Mouse (Mus musculus): ENCODE results near the gene Lrrc31. TPM values are rescaled to one million over a fixed set of nuclear protein-coding genes. Genes with fewer than 3 reads are reported as not detected.
A peak's percentile ranks its signal among the peaks of the same experiment; 100 is the strongest.

Gene Lrrc31
- polyA plus RNA-seq, 1 experiment from 2014 or later, result not detected

DNA sequence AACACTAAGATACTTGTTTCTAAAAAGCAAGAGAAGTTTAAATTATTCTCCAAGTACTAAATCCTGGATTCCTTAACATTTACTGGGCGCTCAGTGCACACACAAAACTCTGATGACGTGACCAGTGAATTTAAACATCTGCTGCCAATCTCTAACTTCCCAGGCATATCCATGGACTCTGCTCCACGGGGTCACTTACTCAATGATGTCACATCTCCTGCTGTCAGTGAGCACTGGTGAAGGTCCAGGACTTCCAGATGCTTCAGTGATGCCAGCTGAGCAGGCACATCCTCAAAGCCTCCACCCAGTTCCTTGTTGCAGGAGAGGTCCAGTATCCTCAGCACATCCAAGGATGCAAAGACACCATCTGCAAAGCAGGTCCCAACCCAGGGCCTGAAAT, 12.4 kb downstream of the Lrrc31 start:
- Histone ChIP-seq H3K27me3 (replicated peaks) (no peaks in the 10 kb centered on the region), H3K4me2 (no peak overlapping the region), H3K9me3 (replicated peaks) (no peaks in the 10 kb centered on the region), H3K4me1 (no peaks in the 10 kb centered on the region), H3K4me3 (replicated peaks) (no peak overlapping the region), H3K36me3 (no peaks in the 10 kb centered on the region), H3K9ac (replicated peaks) (no peak overlapping the region), H3K27ac (replicated peaks) (no peak overlapping the region)
- ATAC-seq (ENCODE audit: low FRiP score), result no peak
- WGBS, result 87% methylated on average over 3 of the region's 3 CpGs

DNA sequence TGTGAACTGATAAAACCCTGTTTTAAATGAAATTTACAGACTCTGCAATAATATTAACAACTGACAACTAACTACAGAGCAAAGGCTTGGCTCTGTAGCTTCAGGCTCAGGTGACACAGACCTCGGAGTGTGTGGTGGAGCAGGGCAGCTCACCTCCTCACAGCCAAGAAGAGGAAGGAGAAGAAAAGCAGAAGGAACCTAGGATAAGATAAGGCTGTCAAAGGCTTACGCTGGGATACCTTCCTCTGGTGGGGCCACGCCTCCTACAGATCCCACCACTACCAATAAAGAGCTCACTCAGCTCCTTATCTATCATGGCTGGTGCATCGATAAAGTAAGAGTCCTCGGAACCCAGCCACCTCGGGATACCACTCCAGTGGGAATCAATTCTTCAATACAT, 16.5 kb downstream of the Lrrc31 start:
- Histone ChIP-seq H3K36me3 (no peaks in the 10 kb centered on the region), H3K9ac (replicated peaks) (no peak overlapping the region), H3K4me1 (no peaks in the 10 kb centered on the region), H3K9me3 (replicated peaks) (no peaks in the 10 kb centered on the region), H3K4me3 (replicated peaks) (no peak overlapping the region), H3K27ac (replicated peaks) (no peak overlapping the region), H3K27me3 (replicated peaks) (no peaks in the 10 kb centered on the region), H3K4me2 (no peak overlapping the region)
- 88% methylated on average over 6 of the region's 6 CpGs for WGBS
- no peak for ATAC-seq (ENCODE audit: low FRiP score)

DNA sequence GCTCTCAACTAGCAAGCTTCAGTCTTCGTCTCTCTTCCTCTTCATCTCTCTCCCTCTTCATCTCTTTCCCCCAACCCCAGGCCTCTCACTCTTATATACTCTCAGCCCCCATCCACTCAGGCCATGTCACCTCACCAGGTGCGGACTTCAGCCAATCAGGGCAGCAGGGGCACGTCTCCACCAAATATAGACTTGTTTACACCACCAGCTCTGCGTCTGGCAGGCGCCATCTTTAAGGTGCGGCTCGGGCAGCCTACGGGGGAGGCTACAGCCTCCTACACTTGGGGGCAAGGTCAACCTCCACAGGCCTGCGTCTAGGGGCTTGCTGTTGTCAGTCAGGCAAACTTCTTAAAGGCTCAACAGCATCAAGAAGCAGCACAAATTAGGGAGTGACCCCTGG, 41.2 kb downstream of the Lrrc31 start:
- ATAC-seq (ENCODE audit: low FRiP score), result no peak
- no peaks in the 10 kb centered on the region for H3K9me3 ChIP-seq (replicated peaks)
- H3K4me1 ChIP-seq, result no peaks in the 10 kb centered on the region
- H3K27me3 ChIP-seq (replicated peaks), result no peaks in the 10 kb centered on the region
- H3K4me2 ChIP-seq, result no peak overlapping the region
- no peaks in the 10 kb centered on the region for H3K36me3 ChIP-seq
- H3K9ac ChIP-seq (replicated peaks), result no peak overlapping the region
- 89% methylated on average over 9 of the region's 9 CpGs for WGBS
- H3K27ac ChIP-seq (replicated peaks), result no peak overlapping the region
- no peak overlapping the region for H3K4me3 ChIP-seq (replicated peaks)

DNA sequence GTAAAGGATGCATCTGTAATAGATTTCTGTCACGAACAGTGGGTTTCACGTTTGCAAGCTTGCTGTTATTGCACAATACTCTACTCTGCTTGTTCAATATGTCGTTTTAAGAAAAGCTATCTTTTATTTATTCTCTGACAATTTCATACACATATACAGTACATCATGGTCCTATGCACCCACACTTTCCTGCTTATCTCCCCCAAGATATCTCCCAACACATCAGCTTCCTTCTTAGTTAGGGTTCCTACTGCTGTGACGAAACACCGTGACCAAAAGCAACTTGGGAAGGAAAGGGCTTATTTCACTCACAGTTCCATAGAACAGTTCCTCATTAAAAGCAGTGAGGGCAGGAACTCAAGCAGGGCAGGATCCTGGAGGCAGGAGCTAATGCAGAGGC, 43.7 kb downstream of the Lrrc31 start:
- H3K4me3 ChIP-seq (replicated peaks), result no peak overlapping the region
- H3K9me3 ChIP-seq (replicated peaks), result no peaks in the 10 kb centered on the region
- ATAC-seq (ENCODE audit: low FRiP score), result no peak
- no peak overlapping the region for H3K4me2 ChIP-seq
- H3K9ac ChIP-seq (replicated peaks), result no peak overlapping the region
- no peak overlapping the region for H3K27ac ChIP-seq (replicated peaks)
- no peaks in the 10 kb centered on the region for H3K36me3 ChIP-seq
- 84% methylated on average over 5 of the region's 5 CpGs for WGBS
- 0 out of 2 replicates have a peak, but pooled peaks cover under 1% of the 10 kb centered on the region for H3K4me1 ChIP-seq
- H3K27me3 ChIP-seq (replicated peaks), result 0 out of 2 replicates have a peak, but pooled peaks cover 5% of the 10 kb centered on the region

DNA sequence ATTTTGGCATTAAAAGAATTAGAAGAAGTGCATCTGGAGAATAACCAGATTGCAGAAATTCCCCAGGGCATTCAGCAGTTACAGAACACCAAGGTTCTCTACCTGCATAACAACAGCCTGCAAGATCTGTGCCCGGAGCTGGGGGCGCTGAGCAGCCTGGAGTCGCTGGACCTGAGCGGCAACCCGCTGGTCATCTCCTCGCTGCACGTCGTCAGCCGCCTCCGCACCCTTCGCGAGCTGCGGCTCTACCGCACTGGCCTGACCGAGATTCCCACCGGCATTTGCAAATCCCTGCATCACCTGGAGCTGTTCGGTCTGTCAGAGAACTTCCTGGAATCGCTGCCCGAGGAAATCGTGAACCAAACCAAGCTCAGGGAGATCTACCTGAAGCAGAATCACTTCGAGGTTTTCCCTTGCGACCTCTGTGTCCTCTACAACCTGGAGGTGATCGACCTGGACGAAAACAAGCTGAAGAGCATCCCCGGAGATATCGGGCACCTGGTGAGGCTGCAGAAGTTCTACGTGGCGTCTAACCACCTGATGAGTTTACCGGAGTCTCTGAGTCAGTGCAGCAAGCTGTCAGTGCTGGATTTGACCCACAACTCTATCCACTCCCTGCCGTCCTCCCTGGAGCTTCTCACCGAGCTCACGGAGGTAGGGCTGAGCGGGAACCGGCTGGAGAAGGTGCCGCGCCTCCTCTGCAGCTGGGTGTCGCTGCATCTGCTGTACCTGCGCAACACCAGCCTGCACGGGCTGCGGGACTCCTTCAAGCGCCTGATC, 49.4 kb downstream of the Lrrc31 start:
- H3K27me3 ChIP-seq (replicated peaks), result 0 out of 2 replicates have a peak, but pooled peaks cover 20% of the 10 kb centered on the region
- H3K4me2 ChIP-seq, result peak overlapping the region; percentile 89
- under 1% methylated on average over 41 of the region's 41 CpGs for WGBS
- H3K4me3 ChIP-seq (replicated peaks), result peak overlapping the region; percentile 48
- no peaks in the 10 kb centered on the region for H3K36me3 ChIP-seq
- peak overlapping the region; percentile 34 for H3K9ac ChIP-seq (replicated peaks)
- H3K27ac ChIP-seq (replicated peaks), result no peak overlapping the region
- H3K4me1 ChIP-seq, result peaks cover 16% of the 10 kb centered on the region
- ATAC-seq (ENCODE audit: low FRiP score), result peak; percentile 93
- no peaks in the 10 kb centered on the region for H3K9me3 ChIP-seq (replicated peaks)

DNA sequence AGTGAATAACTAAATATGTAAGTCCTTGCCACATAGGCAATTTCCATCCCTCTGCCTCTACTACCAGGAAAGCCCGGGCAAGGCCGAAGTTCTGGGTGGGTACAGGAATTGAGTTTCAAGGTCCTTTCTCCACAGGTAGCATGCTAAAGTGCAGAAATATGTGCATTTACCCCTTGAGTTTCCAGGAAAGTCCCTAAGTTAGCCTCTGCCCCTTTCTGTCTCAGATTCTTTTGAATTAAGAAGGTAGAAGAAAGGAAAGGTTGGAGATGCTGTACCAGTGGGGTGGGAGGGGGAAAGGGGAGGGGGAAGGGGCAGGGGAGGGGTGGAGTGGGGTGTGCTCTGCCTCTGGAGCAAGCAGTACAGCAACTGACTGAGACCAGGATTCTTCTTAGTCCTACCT, 51.2 kb downstream of the Lrrc31 start:
- 0 out of 2 replicates have a peak, but pooled peaks cover 20% of the 10 kb centered on the region for H3K27me3 ChIP-seq (replicated peaks)
- no peak overlapping the region for H3K4me3 ChIP-seq (replicated peaks)
- H3K9me3 ChIP-seq (replicated peaks), result no peaks in the 10 kb centered on the region
- H3K36me3 ChIP-seq, result no peaks in the 10 kb centered on the region
- WGBS, result 100% methylated on average over 2 of the region's 2 CpGs
- no peak overlapping the region for H3K4me2 ChIP-seq
- peaks cover 16% of the 10 kb centered on the region for H3K4me1 ChIP-seq
- no peak overlapping the region for H3K9ac ChIP-seq (replicated peaks)
- ATAC-seq (ENCODE audit: low FRiP score), result no peak
- H3K27ac ChIP-seq (replicated peaks), result no peak overlapping the region

DNA sequence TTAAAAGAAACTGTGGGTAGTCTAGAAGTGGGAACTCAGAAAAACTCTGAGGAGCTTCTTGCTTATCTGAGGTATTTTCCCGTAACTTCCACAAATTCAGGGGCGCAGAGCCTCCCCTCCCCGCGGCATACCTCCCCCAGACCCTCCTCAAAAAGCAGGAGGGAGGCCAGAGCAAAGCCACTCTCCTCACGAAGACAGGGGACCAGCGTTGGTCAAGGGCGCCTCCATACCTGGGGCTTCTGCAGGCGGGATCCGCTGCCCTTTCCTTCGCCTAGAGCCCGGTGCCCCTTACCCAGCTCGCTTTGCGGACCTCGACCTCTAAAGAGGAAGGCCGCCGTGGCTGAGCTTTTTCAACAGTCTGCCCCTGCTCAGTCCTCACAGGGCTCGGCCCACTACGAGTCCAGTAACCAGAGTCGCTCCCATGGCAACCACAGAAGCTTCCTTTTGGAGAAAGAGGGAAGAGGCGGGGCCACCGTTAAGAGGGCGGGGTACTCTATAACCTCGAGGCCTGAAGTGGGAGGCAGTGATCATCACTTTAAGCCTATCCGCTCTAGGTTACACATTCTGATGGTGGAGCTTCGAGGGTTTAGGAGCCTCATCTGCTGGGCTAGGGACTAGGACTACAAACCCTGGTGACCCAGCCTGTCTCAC, 52.1 kb downstream of the Lrrc31 start, which contains the start of gene Lrrc34:
TSS of gene Lrrc34 (minus strand) at position 430 of the 651 bp plus-strand sequence.
- H3K27me3 ChIP-seq (replicated peaks), result 0 out of 2 replicates have a peak, but pooled peaks cover 20% of the 10 kb centered on the region
- no peaks in the 10 kb centered on the region for H3K9me3 ChIP-seq (replicated peaks)
- ATAC-seq (ENCODE audit: low FRiP score), result peak; percentile 76
- H3K4me2 ChIP-seq, result peak within 1 kb of the TSS; percentile 67
- no peak within 1 kb of the TSS for H3K27ac ChIP-seq (replicated peaks)
- peak within 1 kb of the TSS; percentile 47 for H3K9ac ChIP-seq (replicated peaks)
- peak within 1 kb of the TSS; percentile 36 for H3K4me3 ChIP-seq (replicated peaks)
- WGBS, result 4% methylated on average over 25 of the region's 25 CpGs
- peaks cover 16% of the 10 kb centered on the region for H3K4me1 ChIP-seq
- H3K36me3 ChIP-seq, result no peaks in the 10 kb centered on the region

DNA sequence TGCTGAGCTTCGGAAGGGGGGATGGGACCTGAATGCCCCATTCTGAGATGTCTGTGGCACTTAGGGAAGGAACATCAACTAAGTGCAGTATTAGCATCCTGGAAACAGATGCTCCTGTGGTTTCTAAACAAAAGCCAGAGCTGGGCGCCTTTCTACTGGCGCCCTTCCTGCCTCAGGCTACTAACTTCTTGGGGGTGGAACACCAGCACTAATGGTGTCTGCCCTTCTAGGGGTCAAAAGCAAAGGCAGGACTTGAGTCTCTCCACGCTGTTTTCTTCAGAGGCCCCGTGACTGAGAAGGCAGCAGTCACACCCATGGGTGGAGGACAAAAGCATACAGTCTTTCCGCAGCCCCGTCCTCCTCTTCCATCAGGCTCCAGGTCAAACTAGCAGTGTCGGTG, 52.9 kb downstream of the Lrrc31 start:
- Histone ChIP-seq H3K27ac (replicated peaks) (no peak overlapping the region), H3K27me3 (replicated peaks) (0 out of 2 replicates have a peak, but pooled peaks cover 17% of the 10 kb centered on the region), H3K4me2 (no peak overlapping the region), H3K36me3 (no peaks in the 10 kb centered on the region), H3K9ac (replicated peaks) (no peak overlapping the region), H3K9me3 (replicated peaks) (no peaks in the 10 kb centered on the region), H3K4me3 (replicated peaks) (no peak overlapping the region), H3K4me1 (peaks cover 16% of the 10 kb centered on the region)
- ATAC-seq (ENCODE audit: low FRiP score), result no peak
- 47% methylated on average over 8 of the region's 8 CpGs for WGBS

DNA sequence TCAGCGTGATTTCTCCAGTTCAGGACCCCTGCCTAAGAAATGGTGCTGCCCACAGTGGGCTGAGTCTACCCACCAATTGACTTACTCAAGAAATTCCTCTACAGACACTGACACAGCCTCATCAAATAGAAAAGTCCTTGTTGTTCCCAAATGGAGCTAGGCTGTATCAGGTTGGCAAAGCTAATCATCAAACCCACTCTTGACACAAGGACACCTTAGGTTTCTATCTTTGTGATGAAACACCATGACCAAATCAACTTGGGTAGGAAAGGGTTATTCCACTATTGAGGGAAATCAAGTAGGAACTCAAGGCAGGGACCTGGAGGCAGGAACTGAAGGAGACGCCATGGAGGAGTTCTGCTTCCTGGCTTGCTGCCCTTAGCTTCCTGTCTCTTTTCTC, 55.4 kb downstream of the Lrrc31 start, which contains the start of gene Lrriq4:
TSS of gene Lrriq4 (plus strand) at position 301 of the 400 bp plus-strand sequence.
- 0 out of 2 replicates have a peak, but pooled peaks cover 5% of the 10 kb centered on the region for H3K27me3 ChIP-seq (replicated peaks)
- no peaks in the 10 kb centered on the region for H3K36me3 ChIP-seq
- no peak within 1 kb of the TSS for H3K27ac ChIP-seq (replicated peaks)
- H3K4me2 ChIP-seq, result no peak within 1 kb of the TSS
- no peaks in the 10 kb centered on the region for H3K9me3 ChIP-seq (replicated peaks)
- H3K9ac ChIP-seq (replicated peaks), result no peak within 1 kb of the TSS
- H3K4me1 ChIP-seq, result peaks cover 3% of the 10 kb centered on the region
- WGBS, result 88% methylated on average over 2 of the region's 2 CpGs
- H3K4me3 ChIP-seq (replicated peaks), result no peak within 1 kb of the TSS
- ATAC-seq (ENCODE audit: low FRiP score), result no peak

DNA sequence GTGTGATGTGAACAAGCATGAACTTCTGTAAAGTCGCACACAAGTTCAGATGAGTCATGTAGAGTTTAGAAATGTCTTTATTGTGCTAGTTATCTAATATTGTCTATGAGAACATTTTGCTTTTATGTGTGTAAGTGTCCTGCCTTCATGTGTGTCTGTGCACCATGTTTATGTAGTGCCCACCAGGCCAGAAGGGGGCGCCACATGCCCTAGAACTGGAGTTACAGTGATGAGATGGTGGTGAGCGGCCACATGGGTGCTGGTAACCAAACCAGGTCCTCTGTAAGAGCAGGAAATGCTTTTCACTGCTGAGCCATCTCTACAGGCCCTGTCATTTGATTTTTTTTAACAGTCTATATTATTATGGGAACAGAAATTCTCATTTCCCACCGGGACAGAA, 64.0 kb downstream of the Lrrc31 start:
- no peaks in the 10 kb centered on the region for H3K4me1 ChIP-seq
- H3K4me2 ChIP-seq, result no peak overlapping the region
- no peak overlapping the region for H3K27ac ChIP-seq (replicated peaks)
- H3K27me3 ChIP-seq (replicated peaks), result no peaks in the 10 kb centered on the region
- no peak overlapping the region for H3K4me3 ChIP-seq (replicated peaks)
- no peak for ATAC-seq (ENCODE audit: low FRiP score)
- H3K36me3 ChIP-seq, result no peaks in the 10 kb centered on the region
- WGBS, result 84% methylated on average over 4 of the region's 4 CpGs
- no peak overlapping the region for H3K9ac ChIP-seq (replicated peaks)
- H3K9me3 ChIP-seq (replicated peaks), result no peaks in the 10 kb centered on the region

DNA sequence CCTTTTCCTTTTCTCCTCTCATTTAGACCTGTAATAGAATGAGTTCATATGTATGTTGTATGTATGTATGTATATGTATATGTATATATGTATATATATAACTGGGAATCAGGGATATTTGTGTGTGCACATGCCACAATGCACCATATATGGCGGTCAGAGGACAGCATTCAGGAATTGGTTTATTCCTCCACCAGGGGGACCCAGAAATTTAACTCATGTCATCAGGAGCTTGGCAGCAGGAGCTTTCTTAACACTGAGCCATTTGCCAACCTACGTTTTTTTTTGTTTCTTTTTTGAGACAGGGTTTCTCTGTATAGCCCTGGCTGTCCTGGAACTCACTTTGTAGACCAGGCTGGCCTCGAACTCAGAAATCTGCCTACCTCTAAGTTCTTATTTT, 66.0 kb downstream of the Lrrc31 start:
- 62% methylated on average over 3 of the region's 3 CpGs for whole genome bisulfite sequencing
- no peak overlapping the region for H3K4me3 ChIP-seq (replicated peaks)
- no peaks in the 10 kb centered on the region for H3K36me3 ChIP-seq
- no peaks in the 10 kb centered on the region for H3K27me3 ChIP-seq (replicated peaks)
- H3K4me1 ChIP-seq, result no peaks in the 10 kb centered on the region
- no peak overlapping the region for H3K4me2 ChIP-seq
- no peaks in the 10 kb centered on the region for H3K9me3 ChIP-seq (replicated peaks)
- no peak overlapping the region for H3K27ac ChIP-seq (replicated peaks)
- H3K9ac ChIP-seq (replicated peaks), result no peak overlapping the region
- no peak for ATAC-seq (ENCODE audit: low FRiP score)

All from neural tube, embryonic 15.5 days (tissue).